Mouse (Mus musculus) kidney, adult 9 months (tissue): Measurements from ENCODE around the gene Prss16.
A peak's percentile ranks its signal among the peaks of the same experiment; 100 is the strongest.

Experiments
- DNase-seq: peaks from one replicate; pipeline ENCODE4 v3.0.0; 2022

Gene Prss16

DNA sequence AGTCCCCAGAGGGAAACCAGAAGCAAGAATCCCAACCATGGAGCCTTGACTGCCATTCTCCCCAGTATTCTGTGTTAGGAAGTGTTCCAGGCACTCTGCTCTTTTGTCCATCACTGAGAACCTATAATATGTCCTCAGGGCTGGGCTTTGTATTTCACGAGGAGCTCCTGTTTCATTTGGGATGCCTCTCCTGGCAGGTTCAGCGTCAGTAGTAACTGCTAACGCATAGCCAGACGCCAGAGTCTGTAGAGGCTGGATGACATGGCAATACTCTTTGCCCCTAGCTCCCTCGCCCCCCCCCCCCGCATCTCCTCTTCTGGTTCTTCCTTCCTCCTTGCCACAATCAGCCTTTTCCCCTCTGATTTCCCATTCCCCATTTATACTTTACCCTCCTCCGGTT is at the start of gene Prss16:
Gene Prss16 (minus strand): TSS at position 101 of the 400 bp plus-strand sequence.
- DNase-seq = no peak

DNA sequence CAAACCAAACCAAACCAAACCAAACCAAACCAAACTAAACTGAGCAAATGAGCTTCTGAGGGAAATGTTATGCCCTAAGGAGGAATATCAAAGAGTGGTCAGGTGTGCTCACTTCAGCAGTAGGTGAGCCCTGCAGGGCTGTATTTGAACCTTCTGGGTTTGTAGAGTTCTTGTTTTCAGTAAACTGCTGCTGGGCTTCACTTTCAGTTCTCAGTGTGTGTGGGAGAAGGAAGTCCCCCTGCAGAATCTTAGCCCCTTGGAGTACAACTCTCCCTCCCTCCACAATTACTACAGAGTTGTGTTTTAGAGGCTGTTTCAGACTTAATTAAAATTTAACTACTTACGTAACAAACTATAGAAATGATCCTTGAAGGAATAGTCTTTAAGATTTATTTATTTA is 44.2 kb upstream of the Prss16 start:
- DNase-seq = no peak

DNA sequence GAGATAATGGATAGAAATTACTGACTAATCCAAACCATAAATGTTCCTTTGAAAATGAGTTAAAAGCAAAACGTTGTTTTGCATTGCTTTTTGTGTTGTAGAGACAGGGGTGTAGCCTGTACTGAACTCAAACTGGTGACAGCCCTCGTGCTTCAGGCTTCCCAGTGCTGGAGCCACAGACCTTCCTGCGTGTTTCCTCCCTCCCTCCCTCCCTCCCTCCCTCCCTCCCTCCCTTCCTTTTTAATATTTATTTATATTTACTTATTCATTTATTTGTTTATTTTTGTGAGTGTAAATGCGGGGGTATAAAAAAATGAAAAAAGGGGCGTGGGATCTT is 41.9 kb upstream of the Prss16 start:
- DNase-seq = no peak

DNA sequence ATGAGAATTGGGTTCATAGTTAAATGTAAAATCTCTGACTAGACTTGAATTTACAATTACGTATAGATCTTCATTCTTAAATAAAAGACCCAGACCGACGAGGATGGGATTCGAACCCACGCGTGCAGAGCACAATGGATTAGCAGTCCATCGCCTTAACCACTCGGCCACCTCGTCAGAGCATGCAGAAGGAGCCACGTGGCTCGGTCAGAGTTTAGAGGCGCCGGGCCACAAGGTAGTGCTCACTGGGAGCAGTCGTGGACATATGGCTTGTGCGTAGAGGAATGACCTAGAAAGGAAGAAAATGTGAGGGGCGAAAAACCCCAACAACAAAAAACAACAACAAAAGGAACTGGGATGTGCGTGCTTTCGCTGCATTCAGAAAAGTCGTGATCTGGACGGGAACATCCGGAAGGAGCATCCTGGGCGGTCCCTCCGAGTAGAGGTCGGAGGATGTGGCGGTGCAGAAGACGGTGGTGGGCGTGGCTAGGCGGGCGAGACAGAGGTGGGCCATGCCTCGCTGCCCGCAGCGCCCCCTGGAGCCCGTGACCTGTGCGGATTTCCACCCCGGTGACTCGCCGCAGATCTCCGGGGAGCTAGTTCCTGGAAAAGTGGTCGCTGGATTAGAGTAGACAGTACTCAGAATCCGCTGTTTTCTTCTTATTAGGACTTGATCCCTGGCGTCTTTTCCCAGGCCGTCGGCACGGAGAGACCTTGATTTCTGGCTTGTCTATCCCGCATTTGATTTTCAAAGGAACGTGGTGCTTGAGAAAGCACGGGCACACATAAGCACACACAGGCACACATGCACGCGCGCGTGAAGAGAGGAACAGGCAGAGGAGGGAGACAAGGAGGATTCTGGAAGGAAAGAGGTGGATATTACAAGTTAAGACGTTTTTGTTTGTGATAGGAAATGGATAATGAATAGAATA is 41.3 kb upstream of the Prss16 start:
- DNase-seq = peak; percentile 84

DNA sequence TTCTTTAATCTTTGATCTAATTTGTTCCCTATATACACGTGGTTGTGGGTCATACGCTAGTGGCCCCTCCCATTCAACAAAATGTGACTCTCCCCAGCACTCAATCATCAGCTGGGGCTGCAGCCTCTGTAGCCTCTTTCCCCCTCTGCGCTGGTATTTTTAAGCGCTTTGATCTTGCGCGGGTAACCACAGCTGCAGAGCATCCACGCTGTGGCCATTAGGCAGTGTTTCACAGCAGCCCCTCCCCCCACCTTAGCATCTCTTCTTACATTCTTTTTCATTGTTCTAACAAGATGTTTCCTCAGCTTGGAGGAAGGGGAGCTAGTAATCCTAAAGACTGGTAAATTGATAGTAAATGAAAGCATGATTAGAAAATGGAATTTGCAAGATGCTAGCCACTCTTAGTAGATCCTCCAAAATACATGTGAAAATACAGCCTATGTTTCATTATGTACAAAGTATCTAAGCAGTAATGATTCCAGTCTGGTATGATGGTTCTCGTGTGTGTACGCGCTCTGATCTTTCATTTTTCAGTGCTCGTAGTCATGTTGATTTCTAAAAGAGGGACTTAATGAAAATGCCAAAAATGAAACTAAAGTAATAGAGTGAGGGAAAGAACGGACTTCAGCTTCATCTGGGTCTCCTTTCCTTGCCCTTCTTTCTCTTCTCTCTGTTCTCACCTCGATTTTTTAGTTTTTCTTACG is 40.3 kb upstream of the Prss16 start:
- no peak for DNase-seq

DNA sequence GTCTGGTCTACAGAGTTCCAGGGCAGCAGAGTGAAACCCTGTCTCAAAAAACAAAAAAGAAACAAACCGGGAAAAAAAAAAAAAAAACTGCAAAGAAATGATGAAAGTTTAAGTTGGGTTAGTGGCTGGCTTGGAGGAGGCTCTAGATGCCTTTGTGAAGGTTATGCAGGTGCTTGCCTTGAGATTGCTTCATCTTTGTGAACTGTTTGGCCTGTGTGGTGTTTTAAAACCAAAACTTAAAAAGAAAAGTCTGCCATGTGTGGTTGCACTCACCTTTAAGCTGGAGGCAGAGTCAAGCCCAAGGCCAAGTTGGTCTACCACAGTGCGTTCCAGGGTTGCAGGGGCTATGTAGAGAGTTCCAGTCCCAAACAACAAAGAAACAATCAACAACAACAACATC is 39.5 kb upstream of the Prss16 start:
- DNase-seq = no peak

DNA sequence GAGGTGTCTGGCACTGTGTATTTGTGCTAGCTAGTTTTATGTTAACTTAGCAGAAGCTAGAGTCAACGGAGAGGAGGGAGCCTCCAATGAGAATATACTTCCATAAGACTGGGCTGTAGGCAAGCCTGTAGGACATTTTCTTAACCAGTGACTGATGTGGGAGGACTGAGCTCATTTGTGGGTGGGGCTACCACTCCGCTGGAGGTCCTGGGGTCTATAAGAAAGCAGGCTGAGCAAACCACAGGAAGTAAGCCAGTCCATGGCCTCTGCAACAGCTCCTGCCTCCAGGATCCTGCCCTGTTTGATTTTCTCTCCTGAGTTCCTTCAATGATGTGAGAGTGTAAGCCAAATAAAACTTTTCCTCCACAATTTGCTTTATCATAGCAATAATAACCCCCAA is 35.8 kb upstream of the Prss16 start:
- no peak for DNase-seq

DNA sequence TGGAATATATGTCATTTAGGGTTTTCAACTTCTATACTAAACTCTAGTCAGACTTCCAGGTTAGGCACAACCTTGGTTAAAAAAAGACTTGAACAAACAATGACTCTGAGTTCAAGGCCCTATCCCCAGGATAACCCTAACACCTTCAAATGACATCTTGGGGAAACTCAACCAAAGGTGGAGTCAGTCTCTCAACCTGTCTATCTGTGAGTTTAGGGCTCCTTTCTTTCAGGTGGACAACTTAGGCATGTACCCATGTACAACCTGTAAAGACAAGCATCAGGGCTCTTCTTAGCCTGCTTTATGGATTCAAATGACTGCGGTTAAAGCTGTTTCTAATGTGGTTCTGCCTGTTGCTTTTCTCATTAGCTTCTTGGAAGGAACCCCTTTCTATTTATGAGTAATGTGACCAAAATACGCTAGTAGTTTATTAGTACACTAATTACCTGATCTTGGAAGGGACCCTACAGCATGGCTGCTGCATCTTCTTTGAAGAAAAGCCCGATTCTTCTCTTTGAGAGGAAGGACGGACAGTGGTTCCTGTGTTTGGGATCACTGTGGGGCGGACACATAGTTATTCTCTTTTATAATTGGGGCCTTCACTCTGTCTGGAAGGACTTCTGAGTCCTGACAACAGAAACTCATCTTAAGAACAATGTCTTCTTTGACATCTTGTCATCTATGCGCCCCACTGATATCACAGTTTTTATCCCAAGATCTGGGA is 35.1 kb upstream of the Prss16 start:
- DNase-seq = no peak

DNA sequence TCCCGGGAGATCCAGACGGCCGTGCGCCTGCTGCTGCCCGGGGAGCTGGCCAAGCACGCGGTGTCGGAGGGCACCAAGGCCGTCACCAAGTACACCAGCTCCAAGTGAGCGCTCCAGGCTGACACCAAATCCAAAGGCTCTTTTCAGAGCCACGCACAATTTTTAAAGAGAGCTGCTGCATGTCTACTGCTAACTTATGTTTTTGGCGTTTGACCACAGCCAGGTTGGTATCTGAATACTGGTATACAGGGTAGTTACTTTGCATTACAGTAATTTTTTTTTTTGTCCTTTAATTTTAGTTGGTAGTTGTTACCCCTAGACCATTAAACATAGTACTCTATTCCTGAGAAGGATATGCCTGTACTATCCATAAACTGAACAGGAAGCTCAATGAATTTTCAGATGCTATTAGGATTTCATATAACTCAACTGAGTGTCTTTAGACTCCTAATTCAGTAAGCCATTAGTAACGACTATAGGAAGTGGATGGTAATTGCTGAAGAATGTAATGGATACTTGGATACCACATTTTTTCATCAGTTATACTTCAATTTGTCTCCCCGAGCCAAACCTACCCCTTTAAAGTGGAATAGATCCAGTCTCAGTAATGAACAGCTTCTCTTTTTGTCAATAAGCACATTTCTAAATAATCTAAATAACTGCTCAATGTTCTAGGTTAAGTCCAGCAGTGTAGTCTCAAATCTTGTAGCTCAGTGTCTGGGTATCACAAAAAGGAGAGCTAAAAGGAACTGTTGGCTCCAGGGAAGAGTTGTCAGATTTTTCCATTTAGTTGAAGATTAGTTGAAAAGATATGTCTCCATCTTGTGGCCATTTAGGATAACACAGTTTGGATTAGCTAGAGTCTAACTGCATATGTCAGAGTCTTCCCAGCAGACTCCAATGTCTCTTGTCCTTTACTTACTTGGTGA is 34.2 kb upstream of the Prss16 start:
- peak; percentile 73 for DNase-seq

DNA sequence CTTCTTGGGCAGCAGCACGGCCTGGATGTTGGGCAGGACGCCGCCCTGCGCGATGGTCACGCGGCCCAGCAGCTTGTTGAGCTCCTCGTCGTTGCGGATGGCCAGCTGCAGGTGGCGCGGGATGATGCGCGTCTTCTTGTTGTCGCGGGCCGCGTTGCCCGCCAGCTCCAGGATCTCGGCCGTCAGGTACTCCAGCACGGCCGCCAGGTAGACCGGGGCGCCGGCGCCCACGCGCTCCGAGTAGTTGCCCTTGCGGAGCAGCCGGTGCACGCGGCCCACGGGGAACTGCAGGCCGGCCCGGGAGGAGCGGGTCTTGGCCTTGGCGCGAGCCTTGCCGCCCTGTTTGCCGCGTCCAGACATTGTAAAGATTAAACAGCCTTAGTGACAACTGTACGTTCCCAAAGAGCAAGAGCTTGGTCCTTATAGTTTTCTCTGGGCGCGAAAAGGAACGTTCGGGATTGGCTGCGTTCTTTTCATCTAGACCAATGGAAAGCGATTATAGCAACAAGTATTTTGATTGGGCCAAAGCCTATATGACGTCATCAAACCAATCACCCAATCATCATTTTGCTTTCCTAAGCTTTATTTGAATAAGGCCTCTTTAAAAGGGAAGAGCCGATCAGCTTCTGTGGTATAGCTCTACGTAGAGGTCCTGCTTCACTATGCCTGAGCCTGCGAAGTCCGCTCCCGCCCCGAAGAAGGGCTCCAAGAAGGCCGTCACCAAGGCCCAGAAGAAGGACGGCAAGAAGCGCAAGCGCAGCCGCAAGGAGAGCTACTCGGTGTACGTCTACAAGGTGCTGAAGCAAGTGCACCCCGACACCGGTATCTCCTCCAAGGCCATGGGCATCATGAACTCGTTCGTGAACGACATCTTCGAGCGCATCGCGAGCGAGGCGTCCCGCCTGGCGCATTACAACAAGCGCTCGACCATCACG is 33.3 kb upstream of the Prss16 start, which contains the start of the genes Hist1h2ag and Hist1h2bj:
Gene Hist1h2ag (minus strand): TSS at position 377 of the 935 bp plus-strand sequence.
Gene Hist1h2bj (plus strand): TSS at position 647 of the 935 bp plus-strand sequence.
- peak; percentile 97 for DNase-seq

DNA sequence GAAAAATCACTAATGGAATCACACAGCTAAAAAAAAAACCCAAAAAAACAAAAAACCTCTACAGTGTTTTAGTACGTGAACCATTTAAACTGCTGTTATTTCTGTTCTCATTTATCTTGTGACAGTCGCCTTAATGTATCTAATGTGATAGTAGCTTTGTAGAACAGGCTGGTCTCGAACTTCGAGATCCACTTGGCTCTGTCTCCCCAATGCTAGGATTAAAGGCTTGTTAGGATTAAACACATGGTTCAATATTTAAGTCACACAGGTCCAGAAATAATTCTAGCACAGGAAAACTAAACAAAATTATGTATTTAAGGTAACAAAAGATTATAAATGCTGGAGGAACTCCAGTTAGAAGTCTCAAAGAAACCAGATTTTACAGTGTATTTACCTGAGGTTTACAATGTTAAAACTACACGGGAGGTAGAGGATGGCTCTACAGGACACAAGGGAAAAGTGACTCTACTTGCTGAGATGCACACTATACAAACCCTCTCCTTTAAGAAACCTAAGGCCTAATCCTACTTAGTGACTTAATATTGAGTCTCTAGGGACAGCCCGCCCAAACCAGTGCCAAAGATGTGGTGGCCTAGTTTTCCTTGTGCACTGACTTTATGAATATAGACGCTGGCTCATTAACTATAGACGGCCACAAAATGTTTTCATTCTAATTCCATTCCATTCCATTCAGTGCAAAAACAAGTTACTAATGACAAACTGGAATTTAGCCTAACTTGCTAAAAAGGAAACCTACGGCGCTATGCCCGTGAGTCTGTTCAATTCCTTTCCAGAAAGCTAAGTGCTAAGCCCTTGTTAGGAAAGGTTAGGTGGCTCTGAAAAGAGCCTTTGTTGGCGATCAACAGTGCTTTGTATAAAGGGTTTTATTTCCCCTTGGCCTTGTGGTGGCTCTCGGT is 32.4 kb upstream of the Prss16 start:
- DNase-seq = no peak

DNA sequence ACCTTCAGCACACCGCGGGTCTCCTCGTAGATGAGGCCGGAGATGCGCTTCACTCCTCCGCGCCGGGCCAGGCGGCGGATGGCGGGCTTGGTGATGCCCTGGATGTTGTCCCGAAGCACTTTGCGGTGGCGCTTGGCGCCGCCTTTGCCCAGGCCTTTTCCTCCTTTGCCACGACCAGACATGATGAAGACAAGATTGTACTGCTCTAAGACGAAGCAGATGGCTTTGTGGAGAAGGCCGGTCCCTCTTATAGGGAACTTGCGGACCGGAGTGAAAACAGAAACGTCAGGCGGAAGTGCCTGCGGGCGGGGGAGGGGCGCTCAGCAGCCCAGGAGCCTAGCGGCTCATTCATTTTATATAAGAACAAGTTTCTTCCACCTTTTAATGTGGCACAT is 31.6 kb upstream of the Prss16 start, which contains the start of gene Hist1h4i:
Gene Hist1h4i (minus strand): TSS at position 221 of the 395 bp plus-strand sequence.
- peak; percentile 95 for DNase-seq

DNA sequence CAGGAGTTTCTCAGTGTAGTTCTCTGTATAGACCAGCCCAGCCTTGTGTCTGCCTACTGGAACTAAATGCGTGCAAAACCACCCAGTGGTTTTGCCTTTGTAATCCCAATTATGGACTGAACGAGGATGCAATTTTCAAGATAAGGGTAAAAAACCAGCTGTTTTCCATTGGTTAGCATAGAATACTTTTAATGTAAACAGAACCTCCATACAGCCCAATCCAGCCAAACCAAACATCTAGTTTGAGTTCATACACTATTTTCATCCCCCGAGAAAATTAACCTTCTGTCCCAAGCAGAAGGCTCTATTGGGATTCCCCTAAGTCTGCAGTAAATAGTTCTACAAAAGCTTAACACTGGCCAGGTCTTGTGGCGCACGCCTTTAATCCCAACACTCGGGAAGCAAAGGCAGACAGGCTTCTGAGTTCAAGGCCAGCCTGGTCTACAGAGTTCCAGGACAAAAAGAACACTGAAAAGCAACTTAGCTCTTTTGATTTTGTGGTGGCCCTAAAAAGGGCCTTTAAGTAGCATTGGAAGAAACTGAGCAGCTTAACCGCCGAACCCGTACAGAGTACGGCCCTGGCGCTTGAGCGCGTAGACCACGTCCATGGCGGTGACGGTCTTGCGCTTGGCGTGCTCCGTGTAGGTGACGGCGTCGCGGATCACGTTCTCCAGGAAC is 31.1 kb upstream of the Prss16 start:
- no peak for DNase-seq

DNA sequence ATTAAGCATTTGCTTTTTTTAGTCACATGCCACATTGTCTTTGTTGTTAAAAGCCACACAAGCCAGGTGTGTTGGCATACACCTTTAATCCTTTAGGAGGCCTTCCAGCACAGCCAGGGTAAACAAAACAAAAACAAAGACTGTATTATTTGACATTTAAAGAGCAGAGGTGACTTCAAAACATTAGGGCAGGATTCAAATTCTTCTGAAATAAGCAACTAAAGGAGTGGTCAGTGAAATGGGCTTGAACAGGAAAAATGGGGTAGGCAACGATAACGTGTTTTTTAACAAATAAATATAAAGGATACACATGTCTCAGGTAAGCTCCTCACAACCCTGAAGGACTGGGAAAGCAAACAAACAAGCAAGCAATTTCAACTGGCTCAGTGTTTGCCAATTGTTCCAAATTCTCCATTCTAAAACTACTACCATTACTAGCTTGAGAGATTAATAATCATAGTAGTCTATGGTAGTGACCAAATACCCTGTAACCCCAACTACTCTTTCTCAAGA is 30.5 kb upstream of the Prss16 start:
- no peak for DNase-seq

DNA sequence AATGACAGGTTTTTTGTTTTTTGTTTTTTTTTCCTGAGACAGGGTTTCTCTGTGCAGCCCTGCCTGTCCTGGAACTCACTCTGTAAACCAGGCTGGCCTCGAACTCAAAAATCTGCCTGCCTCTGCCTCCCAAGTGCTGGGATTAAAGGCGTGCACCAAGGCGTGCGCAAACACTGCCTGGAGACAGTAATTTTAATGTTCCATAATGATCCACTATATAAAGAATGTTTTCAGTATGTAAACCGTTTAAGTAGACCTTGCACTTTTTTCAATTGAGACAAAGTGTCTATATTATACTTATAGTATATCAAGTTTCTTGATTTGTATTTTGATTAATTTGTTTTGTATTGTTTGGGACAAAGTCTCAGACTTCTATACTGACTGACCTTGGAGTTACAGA is 29.8 kb upstream of the Prss16 start:
- no peak for DNase-seq

DNA sequence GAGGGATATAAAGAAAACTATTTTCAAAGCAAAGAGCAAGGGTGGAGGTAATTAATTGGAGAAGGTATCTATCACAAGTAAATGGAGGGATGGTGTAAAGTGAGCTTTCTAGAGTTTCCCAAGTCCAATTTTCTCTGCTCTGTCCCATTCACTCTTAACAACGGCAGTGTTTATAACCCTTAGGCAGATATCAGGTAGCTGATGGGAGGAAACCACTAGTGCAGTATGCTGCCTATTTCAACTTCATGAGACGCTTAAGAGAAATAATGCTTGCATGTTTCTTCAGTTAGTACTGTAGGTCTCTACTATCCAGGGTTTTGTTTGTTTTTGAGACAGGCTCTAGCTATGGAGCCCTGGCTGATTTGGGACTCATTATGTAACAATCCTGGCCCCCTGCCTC is 27.9 kb upstream of the Prss16 start:
- DNase-seq = no peak

DNA sequence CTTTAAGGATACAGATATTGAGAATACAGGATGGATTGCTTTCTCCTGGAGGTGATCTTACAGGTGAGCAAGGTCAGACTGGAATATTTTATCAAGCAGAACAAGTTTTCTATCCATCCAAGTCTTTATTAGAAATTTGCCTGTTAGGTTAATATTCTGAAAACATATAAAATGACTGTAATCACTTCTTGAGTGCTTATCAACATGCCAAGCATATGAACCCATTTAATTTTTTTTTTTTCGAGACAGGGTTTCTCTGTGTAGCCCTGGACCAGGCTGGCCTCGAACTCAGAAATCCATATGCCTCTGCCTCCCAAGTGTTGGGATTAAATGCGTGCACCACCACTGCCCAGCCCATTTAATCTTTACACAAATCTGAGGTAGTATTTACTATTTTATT is 27.4 kb upstream of the Prss16 start:
- DNase-seq = no peak

DNA sequence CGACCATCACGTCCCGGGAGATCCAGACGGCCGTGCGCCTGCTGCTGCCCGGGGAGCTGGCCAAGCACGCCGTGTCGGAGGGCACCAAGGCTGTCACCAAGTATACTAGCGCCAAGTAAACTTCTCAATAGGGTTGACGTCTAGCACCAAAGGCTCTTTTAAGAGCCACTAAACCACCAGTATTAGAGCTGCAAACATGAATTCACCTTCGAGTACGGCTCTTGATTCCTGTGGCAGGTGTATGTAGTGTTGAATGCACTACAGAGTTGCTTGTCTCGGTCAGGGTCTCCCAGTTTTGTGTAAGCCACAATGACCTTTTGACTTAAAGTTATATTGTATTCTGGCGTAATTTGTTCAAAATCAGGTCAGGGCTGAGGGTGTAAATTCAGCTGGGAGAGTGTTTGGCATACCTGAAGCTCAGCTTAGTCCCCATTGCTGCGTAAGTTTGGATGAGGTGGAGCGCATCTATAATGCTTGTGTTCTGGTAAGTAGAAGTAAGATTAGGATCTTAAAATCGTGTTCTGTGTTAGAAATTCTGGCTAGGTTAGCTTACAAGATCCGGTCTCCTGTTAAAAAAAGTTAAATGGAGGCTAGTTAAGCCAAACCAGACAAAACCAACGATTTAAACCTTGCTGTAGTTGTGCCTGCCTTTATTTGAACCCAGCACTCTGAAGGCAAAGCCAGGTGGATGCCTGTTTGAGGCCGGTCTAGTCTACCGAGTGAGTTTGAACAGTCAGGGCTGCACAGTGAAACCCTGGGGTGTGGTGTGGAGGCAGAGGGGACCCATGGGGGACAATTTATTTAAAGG is 26.8 kb upstream of the Prss16 start:
- no peak for DNase-seq
